Mouse (Mus musculus): ENCODE results near the gene Tom1l1. TPM values are rescaled to one million over a fixed set of nuclear protein-coding genes. Genes with fewer than 3 reads are reported as not detected.
A peak's percentile ranks its signal among the peaks of the same experiment; 100 is the strongest.

Tom1l1 gene
- polyA plus RNA-seq, 1 experiment = 24.3 TPM

DNA sequence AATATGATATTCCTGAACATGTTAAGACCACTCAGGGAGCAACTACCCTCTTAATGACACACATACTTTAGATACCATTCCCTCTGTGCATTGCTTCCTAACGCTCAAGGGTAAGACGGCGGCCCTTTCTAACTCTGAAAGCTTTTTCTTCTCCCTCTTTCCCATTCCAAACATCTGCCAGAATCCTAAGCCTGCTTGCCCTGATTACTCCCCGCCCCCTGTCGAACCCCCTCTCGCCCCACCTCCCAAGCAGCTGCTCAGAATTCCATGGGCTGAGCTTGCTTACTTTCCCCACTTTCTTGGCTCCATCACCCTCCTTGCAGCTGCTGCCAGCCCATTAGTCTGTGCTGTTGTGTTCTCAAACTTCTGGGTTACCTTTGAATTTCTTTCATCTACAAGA is 23.0 kb downstream of the Tom1l1 start:
- H3K4me3 ChIP-seq (replicated peaks; ENCODE audit: control insufficient read depth, low read depth, low read length) = no peak overlapping the region
- 88% methylated on average over 6 of the region's 6 CpGs for WGBS
- peak overlapping the region; percentile 15; the same call in 1 of the 2 replicates for H3K27ac ChIP-seq (ENCODE audit: control insufficient read depth, insufficient read depth, low read depth, low read length, poor library complexity)
- no peak for TF ChIP-seq POLR2A (IDR thresholded peaks at IDR 0.05; ENCODE audit: borderline replicate concordance, control insufficient read depth, low read depth, low read length)
- no peak for TF ChIP-seq CTCF (IDR thresholded peaks at IDR 0.05; ENCODE audit: control insufficient read depth, insufficient read depth, low read length)
- peaks cover 6% of the 10 kb centered on the region; the same call in 1 of the 2 replicates for H3K4me1 ChIP-seq (ENCODE audit: control insufficient read depth, insufficient read depth, low read length)

DNA sequence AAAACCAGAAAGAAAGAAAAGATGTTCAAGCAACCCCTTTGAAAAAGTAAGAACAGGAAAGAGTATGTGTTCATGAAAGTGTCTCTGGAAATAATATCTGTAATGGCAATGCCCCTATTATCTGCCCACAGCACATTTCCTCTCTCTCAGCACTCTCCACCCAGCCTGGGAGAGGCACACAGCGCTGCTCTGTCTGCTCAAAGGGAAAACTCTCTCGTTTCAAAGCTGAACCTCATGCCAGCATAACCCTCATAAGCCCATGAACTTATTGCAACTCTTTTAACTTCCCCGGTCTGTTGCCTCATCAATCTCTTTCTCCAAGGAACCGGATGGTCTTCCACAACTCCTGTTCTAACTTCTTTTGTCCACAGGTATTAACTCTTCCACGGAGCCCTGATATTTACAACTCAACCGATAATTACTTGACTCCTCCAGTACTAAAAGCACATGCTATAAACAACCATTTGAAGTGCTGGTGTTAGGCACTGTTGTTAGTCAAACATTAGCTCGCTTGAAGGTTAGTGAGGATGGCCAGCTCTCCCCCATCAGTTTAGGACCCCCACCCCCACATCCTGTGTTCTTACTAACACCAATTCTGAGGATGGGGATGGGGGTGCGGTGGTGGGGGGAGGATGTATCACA is 23.7 kb downstream of the Tom1l1 start:
- H3K4me1 ChIP-seq (ENCODE audit: control insufficient read depth, insufficient read depth, low read length) = peaks cover 6% of the 10 kb centered on the region; the same call in 1 of the 2 replicates
- H3K27ac ChIP-seq (ENCODE audit: control insufficient read depth, insufficient read depth, low read depth, low read length, poor library complexity) = peak overlapping the region; percentile 72
- 0 out of 2 replicates have a peak, but pooled peaks have one; percentile 20 for TF ChIP-seq POLR2A (IDR thresholded peaks at IDR 0.05; ENCODE audit: borderline replicate concordance, control insufficient read depth, low read depth, low read length)
- no peak for TF ChIP-seq CTCF (IDR thresholded peaks at IDR 0.05; ENCODE audit: control insufficient read depth, insufficient read depth, low read length)
- 27% methylated on average over 8 of the region's 8 CpGs for WGBS
- H3K4me3 ChIP-seq (replicated peaks; ENCODE audit: control insufficient read depth, low read depth, low read length) = no peak overlapping the region

DNA sequence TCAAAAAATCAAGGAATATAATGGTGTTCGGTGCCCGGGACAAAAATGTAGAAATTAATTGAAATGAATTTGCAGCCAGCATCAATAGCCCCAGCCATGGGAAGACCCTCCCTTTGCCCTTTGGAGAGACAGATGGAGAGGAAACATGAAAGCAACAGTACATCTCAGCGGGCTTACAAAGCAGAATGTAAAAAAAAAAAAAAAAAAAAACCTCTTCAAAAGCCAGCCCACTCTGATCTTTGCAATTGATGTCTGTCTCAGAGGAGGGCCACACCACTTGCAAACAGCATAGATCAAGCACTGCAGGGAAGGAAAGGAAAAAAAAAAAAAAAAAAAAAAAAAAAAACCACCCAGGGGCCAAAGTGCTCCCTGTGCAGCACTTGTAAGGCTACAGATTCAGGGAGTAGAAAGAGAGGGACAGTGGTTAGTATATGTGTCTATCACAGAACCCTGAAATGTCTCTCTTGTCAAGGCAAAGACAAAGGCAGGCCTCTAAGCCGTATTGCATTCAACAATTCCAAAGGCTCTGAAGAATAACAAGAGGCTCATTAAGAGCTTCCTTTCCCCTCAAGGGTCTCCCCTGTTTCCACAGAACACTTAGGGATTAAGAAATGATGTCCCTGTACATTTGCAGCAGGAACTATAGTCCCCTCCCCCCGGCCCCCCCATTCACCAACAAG is 24.4 kb downstream of the Tom1l1 start:
- Histone ChIP-seq H3K4me3 (replicated peaks; ENCODE audit: control insufficient read depth, low read depth, low read length) (no peak overlapping the region), H3K27ac (ENCODE audit: control insufficient read depth, insufficient read depth, low read depth, low read length, poor library complexity) (peak overlapping the region; percentile 60; the same call in 1 of the 2 replicates), H3K4me1 (ENCODE audit: control insufficient read depth, insufficient read depth, low read length) (peaks cover 6% of the 10 kb centered on the region; the same call in 1 of the 2 replicates)
- WGBS = 58% methylated on average over 5 of the region's 5 CpGs
- TF ChIP-seq POLR2A (IDR thresholded peaks at IDR 0.05; ENCODE audit: borderline replicate concordance, control insufficient read depth, low read depth, low read length) (no peak), CTCF (IDR thresholded peaks at IDR 0.05; ENCODE audit: control insufficient read depth, insufficient read depth, low read length) (no peak)

DNA sequence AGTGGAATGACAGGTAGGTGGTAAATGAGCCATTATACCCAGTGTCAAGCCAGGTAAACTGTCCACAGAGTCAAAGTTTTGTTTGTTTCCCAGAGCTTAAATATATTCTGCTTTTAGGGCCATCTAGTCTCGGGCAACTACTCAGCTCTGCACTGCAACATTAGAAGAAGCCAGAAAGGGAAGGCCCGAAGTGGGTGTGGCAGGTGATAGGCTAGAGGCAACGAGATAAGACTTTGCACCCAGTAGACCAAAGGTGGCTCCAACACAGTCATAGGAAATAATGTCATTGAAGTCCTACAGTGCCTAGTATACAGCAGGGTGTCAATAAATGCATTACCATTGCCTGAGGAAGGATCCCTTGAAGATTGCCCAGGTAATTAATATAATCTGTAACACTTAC is 25.1 kb downstream of the Tom1l1 start:
- Histone ChIP-seq H3K4me1 (ENCODE audit: control insufficient read depth, insufficient read depth, low read length) (peaks cover 6% of the 10 kb centered on the region; the same call in 1 of the 2 replicates), H3K27ac (ENCODE audit: control insufficient read depth, insufficient read depth, low read depth, low read length, poor library complexity) (no peak overlapping the region), H3K4me3 (replicated peaks; ENCODE audit: control insufficient read depth, low read depth, low read length) (no peak overlapping the region)
- TF ChIP-seq POLR2A (IDR thresholded peaks at IDR 0.05; ENCODE audit: borderline replicate concordance, control insufficient read depth, low read depth, low read length) (no peak), CTCF (IDR thresholded peaks at IDR 0.05; ENCODE audit: control insufficient read depth, insufficient read depth, low read length) (no peak)
- 41% methylated on average over 3 of the region's 3 CpGs for WGBS

DNA sequence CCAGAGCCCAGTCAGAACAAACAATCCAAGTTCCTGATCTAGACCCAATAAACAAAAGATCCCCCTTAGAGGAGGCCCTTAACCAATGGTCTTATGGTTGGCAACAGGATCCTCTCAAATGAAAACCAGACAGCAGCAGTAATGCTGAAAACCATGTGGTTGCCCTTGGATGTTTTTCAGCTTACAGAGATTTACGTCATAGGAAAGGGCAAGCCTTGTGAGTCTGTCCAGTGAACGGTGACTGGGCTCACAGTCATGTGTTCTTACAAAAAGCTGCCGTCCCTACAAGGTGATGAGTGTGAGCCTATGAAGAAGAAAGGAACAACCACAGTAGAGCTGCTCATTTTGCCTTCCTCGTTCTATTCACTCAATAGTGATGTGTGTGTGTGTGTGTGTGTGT is 27.5 kb downstream of the Tom1l1 start:
- WGBS = 88% methylated on average over 4 of the region's 4 CpGs

DNA sequence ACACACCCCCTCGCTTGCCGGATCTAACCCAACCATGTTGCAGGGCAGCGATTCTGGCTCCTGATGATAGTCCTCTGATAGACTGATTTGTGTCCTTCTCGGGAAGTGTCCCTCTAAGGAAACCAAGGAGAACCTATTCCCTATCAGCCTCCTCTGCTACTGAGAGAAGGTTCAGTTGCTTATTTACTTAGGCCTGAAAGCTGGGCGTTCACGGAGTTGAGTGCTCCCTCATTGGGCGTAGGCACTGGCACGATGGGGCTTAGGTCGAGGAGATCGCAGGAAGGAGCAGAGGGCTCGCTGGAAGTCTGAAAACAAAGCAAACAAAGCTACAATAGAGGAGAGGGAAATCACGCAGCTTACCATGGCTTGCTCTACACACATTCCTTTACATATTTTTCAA is 30.6 kb downstream of the Tom1l1 start:
- TF ChIP-seq CTCF (IDR thresholded peaks at IDR 0.05; ENCODE audit: control insufficient read depth, insufficient read depth, low read length) (no peak), POLR2A (IDR thresholded peaks at IDR 0.05; ENCODE audit: borderline replicate concordance, control insufficient read depth, low read depth, low read length) (no peak)
- 94% methylated on average over 12 of the region's 12 CpGs for WGBS
- no peak overlapping the region for H3K27ac ChIP-seq (ENCODE audit: control insufficient read depth, insufficient read depth, low read depth, low read length, poor library complexity)
- peaks cover under 1% of the 10 kb centered on the region; the same call in 1 of the 2 replicates for H3K4me1 ChIP-seq (ENCODE audit: control insufficient read depth, insufficient read depth, low read length)
- no peak overlapping the region for H3K4me3 ChIP-seq (replicated peaks; ENCODE audit: control insufficient read depth, low read depth, low read length)

More for the DNA sequence above, 27.5 kb downstream of the Tom1l1 start:
- TF ChIP-seq CTCF (IDR thresholded peaks at IDR 0.05; ENCODE audit: control insufficient read depth, insufficient read depth, low read length) (no peak), POLR2A (IDR thresholded peaks at IDR 0.05; ENCODE audit: borderline replicate concordance, control insufficient read depth, low read depth, low read length) (no peak)
- Histone ChIP-seq H3K4me1 (ENCODE audit: control insufficient read depth, insufficient read depth, low read length) (peaks cover 3% of the 10 kb centered on the region; the same call in 1 of the 2 replicates), H3K27ac (ENCODE audit: control insufficient read depth, insufficient read depth, low read depth, low read length, poor library complexity) (no peak overlapping the region), H3K4me3 (replicated peaks; ENCODE audit: control insufficient read depth, low read depth, low read length) (no peak overlapping the region)

DNA sequence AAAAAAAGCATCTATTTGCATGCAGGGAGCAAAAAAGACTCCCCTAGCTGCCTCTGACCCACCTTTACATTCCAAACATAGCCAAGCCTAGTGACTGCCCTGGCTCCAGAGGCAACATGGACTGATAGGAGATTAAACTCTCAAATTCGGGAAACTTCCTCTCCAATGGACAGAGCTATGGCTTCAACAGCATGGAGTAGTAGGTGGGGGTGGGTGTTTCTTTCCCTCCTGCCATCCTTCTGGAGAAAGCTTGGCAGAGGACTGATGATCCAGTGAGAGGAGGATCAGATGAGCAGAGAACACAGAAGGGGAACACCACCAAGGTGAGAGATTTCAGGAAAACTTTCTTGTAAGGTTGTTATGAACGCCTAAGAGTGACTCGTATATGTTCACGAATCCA is 35.6 kb downstream of the Tom1l1 start:
- no peak overlapping the region for H3K27ac ChIP-seq (ENCODE audit: control insufficient read depth, insufficient read depth, low read depth, low read length, poor library complexity)
- TF ChIP-seq POLR2A (IDR thresholded peaks at IDR 0.05; ENCODE audit: borderline replicate concordance, control insufficient read depth, low read depth, low read length) (no peak), CTCF (IDR thresholded peaks at IDR 0.05; ENCODE audit: control insufficient read depth, insufficient read depth, low read length) (no peak)
- WGBS = 89% methylated on average over 4 of the region's 4 CpGs
- H3K4me1 ChIP-seq (ENCODE audit: control insufficient read depth, insufficient read depth, low read length) = no peaks in the 10 kb centered on the region
- H3K4me3 ChIP-seq (replicated peaks; ENCODE audit: control insufficient read depth, low read depth, low read length) = no peak overlapping the region

DNA sequence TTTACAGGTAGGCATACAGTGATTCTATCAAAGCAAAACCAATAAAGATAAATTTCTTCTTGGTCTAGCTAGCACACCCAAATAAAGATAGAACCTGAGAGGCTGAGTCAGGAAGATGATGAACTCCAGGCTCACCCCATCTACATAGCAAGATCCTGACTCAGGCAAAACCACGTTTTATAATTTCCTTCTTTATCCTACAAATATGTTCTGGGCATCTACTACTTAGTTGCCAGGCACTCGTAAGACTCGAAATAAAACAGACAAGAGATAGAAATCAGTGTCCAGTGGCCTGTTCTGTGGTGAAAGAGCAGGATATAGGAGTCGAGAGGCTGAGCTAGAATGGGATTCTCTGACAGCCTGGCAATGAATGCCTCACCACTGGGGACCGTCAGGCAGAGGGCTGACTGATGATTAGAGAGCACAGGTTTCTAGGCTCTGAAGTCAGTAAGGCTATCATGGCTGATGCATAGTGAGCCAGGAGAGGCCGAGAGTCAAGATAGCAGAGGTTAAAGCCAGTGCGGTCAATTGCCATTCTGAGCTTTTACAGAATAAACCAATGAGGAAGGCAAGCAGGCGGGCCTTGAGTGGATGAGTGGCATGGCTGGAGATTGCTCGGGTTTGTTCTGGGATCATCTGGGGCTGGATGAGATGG is 37.8 kb downstream of the Tom1l1 start:
- no peak overlapping the region for H3K4me3 ChIP-seq (replicated peaks; ENCODE audit: control insufficient read depth, low read depth, low read length)
- 80% methylated on average over 9 of the region's 9 CpGs for WGBS
- H3K27ac ChIP-seq (ENCODE audit: control insufficient read depth, insufficient read depth, low read depth, low read length, poor library complexity) = no peak overlapping the region
- H3K4me1 ChIP-seq (ENCODE audit: control insufficient read depth, insufficient read depth, low read length) = no peaks in the 10 kb centered on the region
- no peak for TF ChIP-seq POLR2A (IDR thresholded peaks at IDR 0.05; ENCODE audit: borderline replicate concordance, control insufficient read depth, low read depth, low read length)
- no peak for TF ChIP-seq CTCF (IDR thresholded peaks at IDR 0.05; ENCODE audit: control insufficient read depth, insufficient read depth, low read length)

Measured in bone marrow, adult 2 months (tissue).